Mouse (Mus musculus) adrenal gland, adult (tissue): ENCODE measurements around the gene Srrm4.

Experiments used
- DNase-seq, 2 experiments: peaks; one replicate each; pipeline ENCODE4 v3.0.0; 2022 to 2023; ENCODE audit warnings: low spot score in 1 of 2; ENCODE audit not compliant: inconsistent age in 2 of 2

Gene Srrm4

DNA sequence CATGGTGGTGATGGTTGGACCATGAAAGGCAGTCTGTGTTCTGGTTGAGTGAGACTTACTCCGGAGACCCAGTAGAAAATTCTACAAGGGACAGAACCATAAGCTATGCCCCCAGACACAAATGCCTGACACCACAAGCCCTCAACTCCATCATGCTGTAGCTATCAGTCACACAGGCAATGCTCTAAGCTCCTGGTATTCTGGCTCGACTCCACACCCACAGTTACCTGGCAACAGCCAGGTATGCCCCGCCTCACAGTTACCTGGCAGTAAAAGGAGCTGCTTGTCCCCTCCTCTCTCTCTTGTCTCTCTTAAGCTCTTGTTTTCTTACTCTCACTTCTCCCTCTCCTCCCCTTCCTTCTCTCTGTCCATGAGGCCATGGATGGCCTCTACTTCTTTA is 98.9 kb downstream of the Srrm4 start:
- no peak for DNase-seq

DNA sequence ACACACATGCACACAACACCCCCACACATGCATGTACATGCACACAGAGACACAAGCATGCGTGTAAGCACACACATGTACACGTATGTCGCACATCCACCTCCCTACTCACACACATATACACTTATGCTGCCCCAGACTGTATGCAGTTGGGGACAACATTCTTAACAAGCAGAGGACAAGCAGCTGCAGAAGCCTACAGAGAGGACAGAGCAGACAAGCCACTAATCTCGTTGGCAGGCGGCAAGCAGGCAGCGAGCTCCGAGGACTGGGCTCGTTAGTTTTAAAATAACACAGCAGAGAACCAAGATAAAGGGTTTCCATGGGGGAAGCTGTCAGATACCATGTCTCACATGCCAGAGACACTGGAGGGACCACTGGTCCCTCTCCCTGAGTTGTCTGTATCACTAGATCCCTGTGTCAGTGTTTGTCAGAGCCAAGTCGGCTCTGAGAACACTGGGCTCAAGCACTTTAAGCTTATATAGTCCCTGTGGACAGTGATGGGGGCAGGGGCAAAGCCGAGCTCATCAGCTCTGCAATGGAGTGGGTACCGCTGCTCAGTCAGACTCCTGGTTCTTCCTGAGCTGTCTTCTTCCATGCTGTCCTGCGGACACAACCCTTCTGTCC is 99.7 kb downstream of the Srrm4 start:
- DNase-seq: no peak

DNA sequence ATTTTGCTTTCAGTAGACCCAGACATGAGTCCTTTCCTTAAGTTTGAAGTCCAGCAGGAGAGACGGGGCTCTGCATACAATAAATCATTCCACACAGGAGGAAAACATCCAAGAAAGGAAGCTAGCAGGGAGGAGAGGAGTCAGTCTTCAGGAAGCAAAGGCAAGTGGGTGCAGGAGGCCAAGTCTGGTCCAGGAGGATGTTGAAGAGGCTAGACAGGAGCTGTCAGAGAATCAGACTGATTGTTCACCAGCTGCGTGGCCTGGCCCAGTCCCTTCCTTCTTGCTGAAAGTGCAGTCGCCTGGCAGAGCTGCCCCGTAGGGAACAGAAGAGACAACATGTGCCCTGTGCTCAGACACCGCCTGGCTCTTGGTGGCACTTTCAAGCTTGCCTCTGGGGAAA is 100.8 kb downstream of the Srrm4 start:
- peak in 1 of 2 experiments; percentile 49 for DNase-seq

DNA sequence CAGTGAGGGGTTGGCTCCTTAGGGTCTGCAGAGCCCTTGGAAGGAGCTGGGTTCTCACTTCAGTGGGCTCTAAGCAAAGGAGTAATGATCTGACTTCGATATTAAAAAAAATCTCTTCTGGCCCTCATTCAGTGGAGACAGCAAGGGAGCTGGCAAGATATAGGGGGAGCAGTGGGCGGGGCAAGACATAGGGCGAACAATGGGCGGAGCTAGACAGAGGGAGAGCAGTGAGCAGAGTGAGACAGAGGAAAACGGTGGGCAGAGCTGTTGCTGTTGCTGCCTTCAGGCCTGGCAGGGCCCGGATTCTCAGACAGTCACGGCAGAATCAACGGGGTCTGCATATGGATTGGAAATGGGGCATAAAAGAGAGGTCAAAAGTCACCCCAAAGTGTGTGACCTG is 102.0 kb downstream of the Srrm4 start:
- DNase-seq: no peak

DNA sequence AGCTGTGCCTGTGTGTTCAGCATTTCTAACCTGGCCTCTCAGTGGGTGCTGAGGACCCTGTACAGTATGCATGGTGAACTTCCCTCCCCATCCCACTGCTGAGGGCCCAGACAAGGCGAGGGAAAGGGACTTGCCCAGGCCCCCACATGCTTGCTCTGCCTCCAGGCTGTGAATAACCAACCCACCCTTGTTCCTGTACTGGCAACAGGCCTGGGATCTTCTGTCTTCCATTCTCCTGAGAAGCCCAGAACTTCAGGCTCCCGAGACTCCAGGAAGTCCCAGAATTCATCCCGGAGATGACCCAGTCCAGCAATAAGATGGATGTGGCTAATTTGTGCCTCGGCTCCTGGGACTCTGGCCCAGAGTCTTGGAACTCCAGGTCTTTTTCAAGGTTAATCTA is 105.5 kb downstream of the Srrm4 start:
- peak in 1 of 2 experiments; percentile 36 for DNase-seq

DNA sequence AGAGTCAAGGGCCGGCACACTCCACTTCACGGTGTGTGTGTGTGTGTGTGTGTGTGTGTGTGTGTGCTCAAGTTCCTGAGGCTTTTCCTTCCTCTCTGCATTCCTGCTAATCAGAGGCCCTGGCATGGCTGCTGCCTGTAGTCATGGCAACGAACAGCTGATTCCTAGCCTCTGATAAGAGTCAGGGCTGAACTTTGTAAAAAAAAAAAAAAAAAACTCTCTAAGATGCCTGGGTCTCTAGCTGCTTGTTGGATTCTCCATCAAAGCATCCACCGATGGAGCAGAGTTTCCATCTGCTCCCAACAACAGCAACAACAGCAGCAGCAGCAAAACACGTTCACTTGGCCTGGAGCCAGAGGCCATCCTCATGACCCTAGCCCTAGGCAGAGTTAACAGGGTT is 106.5 kb downstream of the Srrm4 start:
- DNase-seq: peak; percentile 63 to 78

DNA sequence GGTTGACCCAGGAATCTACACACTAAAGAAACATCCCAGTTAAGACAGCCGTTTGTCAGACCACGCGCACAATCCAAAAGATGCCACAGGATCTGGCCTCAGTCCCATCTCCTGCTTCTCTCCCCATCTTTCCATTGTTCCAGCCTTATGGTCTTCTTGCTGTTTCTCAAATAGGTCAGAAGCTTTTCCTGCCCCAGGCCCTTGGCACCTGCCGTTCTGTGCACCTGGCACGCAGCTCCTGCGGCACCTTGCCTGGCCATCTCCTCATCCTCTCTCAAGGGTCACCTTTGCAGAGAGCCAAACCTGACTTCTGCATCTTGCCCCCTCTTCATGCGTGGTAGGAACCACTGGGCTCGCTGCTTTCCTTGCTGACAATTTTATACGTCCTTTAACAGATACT is 107.4 kb downstream of the Srrm4 start:
- DNase-seq: peak in 1 of 2 experiments; percentile 30

DNA sequence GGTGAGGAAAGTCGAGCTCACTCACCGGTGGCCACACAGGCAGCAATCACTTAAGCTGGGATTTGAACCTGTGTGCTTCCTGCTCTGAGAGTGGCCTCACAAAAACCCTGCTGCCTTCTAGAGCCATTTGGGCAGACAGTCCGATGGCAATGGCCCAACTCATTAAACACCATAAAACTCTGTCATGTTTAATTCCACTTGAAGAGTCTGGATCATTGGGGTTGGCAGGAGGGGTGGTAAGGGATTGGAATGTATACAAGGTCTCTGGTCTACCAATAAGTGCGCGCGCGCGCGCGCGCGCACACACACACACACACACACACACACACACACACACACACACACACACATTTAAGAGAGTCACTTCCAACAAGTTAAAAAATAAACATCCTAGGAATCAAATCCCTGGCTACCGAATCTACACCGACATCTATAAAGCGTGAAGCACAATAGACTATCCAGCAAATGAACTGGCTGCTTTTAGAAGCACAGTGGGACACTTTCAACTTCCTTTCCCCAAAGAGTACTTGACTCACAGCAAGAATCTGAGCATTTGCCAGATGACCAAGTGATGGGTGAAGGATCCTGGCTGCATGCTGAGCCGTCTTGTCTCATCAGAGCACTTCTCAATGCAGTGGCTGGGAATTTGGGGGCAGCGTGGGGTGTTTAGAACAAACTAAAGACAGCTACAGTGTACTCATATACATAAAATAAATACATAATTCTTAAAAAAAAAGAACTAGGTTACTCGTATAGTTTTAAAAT is 112.8 kb downstream of the Srrm4 start:
- DNase-seq: no peak

DNA sequence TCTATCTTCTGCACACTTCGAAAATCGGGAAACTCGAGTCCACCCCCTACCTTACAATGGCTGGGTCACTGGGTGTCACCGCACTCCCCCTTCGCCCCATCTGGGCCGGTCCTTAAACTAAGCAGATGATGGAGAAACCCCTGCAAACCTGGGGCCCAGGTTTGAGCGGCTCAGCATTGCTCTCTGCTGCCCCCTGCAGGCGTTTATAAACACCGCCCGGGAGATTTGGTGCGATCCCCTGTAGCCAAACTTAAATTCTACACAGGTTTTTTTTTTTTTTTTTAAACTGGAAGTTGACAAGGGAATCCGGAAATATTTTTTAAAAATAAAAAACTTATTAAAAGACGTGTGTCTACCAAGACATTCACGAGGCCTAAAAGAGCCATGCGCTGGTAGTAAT is 115.6 kb downstream of the Srrm4 start:
- DNase-seq: peak in 1 of 2 experiments; percentile 69

DNA sequence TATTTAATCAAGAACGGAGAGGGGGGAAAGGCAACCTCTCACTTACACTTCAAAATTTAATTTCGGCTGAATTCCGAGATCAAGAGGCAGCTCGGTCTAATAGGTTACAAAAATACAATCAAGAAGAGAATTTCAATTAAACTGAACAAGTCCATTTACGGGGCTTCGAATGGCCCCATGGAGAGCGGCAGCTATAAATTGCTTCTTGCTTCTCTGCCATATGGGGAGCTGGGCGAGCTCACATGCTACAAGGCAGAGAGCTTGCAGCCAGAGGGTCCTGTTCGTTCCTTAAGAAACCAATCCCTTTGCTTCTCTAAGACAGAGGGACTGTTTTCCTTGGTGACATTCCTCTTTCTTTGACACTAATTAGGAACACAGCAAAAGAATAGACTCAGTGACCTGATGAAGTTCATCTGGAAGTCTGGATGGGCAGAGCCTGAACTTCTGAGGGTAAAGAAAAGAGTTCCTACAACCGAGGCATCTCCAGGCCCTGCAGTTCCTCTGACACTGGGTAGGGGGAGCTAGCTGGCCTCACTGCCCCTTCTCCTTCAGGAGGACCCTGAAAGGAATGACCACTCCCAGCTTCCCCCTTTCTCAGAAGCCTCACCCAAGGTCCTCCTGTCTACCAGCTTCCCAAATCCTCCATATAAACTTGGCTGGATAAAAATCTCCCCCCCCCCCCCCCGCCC is 130.1 kb downstream of the Srrm4 start:
- DNase-seq: no peak

DNA sequence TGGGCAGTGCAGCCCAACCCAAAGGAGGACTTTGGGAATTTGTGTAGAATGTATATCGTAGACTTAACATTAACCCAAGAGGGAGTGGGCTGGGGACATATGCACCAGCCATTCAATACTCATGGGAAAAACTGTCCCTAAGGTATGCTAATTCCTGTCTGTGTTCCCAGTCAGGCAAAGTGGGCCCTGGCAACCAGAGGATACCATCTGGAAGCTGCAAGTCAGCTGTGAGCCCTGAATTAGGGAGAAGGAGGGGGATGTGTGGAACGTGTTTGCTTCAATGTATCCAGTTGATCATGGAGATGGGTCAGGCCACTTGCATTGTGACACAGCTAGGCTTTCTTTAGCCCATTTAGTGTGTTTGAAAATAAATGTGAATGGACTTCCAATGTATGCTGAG is 131.6 kb downstream of the Srrm4 start:
- no peak for DNase-seq

DNA sequence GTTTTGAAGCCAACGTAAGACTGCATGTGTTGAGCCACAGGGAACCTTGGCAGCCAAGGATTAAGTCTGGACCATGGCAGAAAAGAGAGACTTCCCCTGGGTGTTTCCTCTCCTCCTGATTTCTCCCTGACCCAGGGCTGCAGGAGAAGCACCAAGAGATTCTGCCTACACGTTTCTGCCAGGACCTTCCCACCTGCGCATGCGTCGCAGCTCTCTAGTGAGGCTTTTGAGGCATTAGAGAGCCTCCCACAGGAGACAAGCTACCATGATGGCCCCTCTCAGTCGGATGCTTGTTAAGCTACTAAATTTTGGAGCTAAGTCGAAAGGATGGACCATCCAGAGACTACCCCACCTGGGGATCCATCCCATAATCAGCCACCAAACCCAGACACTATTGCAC is 133.8 kb downstream of the Srrm4 start:
- DNase-seq: no peak

DNA sequence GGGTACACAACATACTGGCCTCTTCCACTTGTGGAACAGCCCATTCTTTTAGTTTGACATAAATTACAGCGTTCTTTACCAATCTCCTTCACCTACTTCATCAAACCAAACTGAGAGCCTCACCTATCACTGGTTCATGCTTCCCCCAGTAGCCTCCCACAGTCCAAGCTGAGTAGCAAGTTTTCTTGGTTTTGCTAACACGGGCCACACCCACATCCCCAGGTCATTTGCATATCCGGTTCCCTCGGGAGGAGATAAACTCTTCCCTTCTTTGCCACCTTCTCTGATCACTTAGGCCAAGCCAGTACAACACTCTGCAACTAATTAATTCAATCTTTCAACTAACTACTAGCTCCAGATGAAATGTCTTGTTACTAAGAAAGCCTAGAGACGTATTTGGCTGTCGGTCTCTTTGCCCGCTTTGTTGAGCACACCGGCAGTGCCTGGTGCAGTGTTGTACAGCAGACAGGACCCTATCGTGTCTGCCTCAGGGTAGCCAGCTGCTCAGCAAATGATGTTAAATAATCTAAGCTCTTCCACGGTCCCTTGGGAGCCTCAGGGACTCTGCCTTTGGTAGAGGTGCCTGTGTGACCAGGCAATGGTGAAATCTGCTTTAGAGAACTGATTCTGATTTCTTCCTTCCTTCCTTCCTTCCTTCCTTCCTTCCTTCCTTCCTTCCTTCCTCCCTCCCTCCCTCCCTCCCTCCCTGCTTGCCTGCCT is 134.7 kb downstream of the Srrm4 start:
- DNase-seq: peak in 1 of 2 experiments; percentile 16

DNA sequence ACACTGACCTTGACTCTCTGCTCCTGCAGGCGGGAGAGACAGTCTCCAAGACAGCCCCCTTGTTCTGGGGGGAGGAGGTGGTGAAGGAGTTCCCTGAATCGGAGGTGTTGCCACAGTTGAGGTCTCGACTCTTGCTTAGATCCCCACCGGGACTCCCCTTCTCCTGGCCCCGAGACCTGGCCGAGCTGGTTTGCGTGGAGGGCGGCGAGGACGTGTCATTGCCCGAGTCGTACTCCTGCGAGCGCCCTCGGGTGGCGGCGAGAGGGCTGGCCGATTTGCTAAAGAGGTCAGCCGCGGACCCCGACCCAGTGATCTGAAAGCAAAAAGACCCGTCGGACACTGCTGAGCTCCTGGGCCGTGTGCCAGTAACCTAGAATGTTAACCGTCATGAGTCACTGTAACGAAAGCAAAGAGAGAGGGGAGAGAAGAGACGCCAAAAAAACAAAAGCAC is 138.2 kb downstream of the Srrm4 start:
- DNase-seq: peak; percentile 81 to 92

DNA sequence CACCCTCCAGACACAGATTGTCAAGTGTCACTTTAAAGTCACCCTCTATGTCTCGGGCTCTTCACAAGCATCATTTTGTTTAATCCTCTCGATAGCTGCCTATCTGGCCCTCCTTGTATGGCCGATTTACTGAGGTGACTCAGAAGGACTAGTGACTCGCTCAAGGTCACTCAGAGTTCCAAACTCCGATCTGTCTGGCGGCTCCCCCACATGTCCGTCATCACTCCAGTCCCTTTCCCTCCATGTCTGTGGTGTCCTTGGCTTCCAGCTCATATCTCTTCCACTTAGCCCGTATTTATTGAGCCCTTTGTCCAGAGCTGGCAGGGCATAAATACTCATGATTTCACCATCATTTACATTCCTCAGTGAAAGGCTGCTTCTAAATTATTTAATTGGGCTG is 140.7 kb downstream of the Srrm4 start:
- DNase-seq: peak; percentile 80 to 88

DNA sequence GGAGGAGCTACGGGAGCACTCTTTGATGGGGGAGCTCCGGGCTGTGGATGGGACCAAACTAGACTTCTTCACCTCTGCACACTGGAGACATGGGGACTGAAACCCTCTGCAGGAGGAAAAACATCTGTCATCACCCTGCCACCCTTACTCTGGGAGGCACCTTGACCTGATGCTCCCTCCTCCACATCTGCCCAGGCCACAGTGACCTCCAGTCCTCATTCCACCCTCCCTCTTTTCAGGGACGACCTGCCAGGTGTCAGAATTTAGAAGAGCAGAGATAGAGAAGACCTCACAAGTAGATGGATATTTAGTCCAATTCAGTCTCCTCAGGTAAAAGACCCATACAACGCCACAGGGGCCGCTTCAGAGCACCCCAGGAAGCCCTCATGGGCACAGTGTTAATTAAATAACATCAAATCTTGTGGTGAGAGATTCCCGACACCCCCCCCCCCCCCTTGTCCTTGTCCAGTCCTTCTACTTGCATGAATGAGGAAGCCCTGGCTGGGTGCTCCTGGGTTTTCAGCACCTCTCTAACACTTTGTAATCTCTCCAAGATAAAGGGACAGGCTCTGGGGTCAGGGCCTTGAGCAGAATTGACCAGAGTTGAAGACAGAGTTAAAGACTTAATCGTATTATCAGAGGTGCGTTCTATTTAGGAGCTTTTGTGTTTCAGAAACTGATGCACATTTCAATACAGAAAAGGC is 141.9 kb downstream of the Srrm4 start:
- peak in 1 of 2 experiments; percentile 44 for DNase-seq

DNA sequence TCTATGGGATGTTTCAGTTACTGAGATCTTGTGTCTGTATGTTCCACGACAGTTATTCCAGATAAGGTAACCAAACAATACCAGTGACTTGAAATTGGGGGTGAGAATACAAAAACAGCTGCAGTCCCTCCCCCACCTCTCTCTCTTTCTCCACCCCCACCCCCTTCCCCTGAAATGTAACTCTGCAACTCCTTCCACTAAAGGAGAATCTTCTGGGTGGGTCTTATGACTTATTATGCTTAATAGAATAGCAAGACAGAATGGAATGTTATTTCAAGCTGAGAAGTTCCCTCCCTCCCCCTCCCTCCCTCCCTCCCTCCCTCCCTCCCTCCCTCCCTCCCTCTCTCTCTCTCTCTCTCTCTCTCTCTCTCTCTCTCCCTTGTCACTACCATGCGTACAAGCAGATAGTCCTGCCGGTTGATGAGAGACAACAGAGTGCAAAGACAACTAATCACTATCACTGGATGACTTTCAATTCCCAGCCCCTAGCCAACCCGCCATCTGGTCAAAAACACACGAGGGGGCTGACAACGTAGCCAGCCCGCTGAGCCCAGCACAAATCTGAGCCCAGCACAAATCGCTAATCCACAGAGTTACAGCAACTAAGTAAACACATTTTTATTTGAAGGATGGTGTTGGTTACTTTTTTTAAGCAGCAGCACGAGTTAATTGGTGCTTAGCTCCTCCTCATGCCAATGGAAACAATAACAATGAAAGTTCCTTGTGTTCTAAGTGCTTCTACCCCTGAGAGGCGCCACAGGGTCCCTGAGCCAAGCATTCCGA is 143.0 kb downstream of the Srrm4 start:
- DNase-seq: peak in 1 of 2 experiments; percentile 21

DNA sequence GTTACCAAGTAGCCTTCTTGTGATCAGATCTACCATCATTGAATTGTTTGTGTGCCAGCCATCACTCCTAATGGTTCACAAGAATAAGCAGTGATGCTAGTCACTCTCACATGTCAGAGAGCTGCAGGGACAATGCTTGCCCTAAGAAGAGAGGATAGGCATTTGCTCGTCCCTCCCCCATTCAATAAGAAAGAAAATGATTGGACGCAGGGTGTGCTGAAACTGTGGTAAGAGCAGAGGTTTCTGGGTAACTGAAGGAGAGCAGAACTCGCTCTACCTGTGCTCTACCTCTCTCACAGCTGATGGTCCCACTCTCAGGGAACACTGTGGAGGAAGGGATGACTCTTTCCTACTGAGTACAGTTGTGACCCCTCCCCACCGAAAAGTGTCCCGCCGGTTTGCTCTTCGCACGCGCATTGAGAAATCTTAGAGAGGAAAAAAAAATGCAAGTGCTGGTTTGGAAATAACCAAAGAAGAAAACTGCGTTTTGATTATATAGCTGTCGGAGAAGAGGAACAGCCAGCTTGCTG is 143.7 kb downstream of the Srrm4 start:
- DNase-seq: peak in 1 of 2 experiments; percentile 15

DNA sequence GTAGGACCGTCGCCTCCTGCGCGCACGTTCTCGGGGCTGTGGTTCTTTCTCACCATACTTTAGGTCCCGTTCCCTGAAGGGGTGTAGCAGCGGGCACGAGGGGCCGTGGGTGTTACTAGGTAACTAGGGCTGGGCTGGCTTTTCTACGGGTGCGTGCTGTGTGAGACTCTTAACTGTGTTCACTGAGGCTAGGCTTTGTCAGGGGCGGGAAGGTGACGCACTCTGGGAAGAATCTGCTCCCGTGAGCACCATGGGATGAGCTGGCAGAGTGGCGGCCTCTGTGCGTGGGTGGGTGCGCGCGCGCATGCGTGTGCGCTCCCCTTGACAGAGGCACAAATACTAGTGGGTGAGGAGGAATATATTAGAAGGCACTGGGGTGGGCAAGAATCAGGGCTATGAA is 145.1 kb downstream of the Srrm4 start:
- no peak for DNase-seq
